Mouse (Mus musculus): ENCODE data around the gene Zfp386. TPM values are rescaled to one million over a fixed set of nuclear protein-coding genes. Genes with fewer than 3 reads are reported as not detected.

Gene Zfp386
- total RNA-seq (2023), result 10 to 100 TPM; 30.9 to 49.5 TPM

DNA sequence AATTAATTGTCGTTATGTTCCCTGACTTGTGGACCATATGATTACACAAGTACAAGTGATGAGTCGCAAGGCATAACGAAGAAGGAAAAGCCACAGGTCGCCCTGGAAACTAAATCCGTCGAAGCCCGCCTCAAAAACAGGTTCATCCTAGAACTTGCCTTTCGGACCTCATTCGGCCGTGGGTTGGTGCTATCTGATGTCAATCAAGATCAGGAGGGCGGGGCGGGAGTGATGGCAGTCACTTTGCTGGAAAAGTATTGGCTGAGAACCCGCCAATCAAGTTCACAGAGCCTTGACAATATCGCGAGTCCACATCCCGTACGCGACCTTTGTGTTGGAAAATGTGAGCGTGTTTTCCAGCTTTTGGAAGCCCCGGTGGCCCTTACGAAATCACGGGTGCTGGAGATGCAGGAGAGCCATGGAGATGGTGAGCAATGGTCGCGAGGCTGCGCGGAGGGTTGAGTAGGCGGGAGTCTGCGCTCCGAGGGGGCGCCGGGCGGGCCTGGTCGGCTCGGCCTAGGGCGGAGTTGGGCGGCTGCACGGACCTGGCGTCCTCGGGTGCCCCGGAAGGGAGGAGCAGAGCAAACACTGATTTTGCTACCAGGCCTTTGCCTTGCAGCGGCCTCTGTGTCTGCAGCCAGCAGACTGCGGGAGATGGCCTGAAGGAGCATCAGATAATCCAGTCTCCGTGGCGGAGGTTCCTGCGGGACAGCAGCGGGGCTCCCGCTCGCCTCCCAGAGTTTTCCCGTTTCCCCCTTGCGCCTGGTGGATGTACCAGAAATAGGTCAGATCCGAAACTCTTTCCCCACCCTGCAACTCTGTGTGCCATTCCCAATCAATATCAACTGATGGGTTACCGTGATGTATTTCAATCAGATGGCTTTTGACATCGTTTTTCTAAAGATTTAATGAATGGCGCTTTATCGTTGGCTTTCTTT is at the start of gene Zfp386:
Gene Zfp386, plus strand, starts transcription at position 285 of the 938 bp plus-strand sequence.

DNA sequence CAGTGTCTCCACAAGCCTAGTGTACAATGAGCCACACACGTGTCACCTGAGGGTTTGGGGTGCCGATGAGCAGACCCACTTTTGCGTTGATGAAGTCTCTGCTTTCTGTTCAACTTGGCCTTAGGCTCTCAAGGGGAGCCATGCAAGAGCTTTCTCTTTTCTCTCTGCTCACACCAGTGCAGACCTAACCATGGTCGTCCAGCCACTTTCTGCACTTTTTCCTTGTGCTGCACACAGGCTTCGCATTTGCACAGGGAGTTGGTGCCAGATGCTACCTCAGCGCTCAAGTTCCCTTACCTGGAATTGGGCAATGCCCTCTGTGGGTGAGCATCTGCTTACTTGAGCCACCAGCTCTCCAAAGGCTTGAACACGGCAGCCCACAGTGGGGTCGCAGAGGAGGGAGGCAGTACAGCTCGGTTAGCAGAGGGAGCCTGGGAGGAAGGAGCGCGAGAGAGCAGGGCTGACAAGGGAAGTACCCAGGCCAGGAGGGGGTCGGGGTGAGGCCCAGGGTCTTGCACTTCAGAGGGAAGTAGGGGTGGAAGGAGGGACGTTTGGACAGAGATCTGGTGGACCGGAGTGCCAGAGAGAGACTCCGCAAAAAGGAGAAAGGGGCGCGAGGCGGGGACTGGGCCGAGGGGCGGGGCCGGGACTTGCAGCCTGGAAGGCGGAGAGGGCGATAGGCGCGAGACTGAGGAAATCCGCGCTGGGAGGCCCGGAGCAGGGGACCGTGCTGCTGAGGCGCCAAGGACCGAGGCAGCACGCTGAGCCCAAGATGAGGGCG is 29.7 kb downstream of the Zfp386 start, which contains the start of gene Vipr2:
Gene Vipr2, plus strand, starts transcription at position 653 of the 781 bp plus-strand sequence.

Other genes starting within 250 kb of the Zfp386 start
- not detected for gene Vipr2, start 30.0 kb downstream of the Zfp386 start, total RNA-seq (2023)
- gene Wdr60, start 215.3 kb downstream of the Zfp386 start, total RNA-seq (2023), result 1 to 10 TPM; 2.3 to 3.2 TPM
- not detected for gene Gm11027, start 227.7 kb downstream of the Zfp386 start, total RNA-seq (2023)
- 10 to 100 TPM; 80.2 to 90.9 TPM for gene Esyt2, start 233.5 kb downstream of the Zfp386 start, total RNA-seq (2023)